Mouse (Mus musculus): ENCODE measurements around the gene Btnl1.
A peak's percentile ranks its signal among the peaks of the same experiment; 100 is the strongest.

The Btnl1 gene

GRCm38 (mm10) chr17:34376847-34377246, at the start of gene Btnl1:
Gene Btnl1, plus strand, starts transcription at chr17:34377132.
- no peak for DNase-seq (ENCODE audit: low spot score in 2 of 2)

- DNase-seq (ENCODE audit: low spot score in 2 of 2) = no peak
These were observed 47.1 kb upstream of the Btnl1 start for GRCm38 (mm10) chr17:34329807-34330206.

GRCm38 (mm10) chr17:34331200-34331599, 45.7 kb upstream of the Btnl1 start:
- DNase-seq (ENCODE audit: low spot score in 2 of 2) = no peak

GRCm38 (mm10) chr17:34340619-34341402, 36.1 kb upstream of the Btnl1 start:
- DNase-seq (ENCODE audit: low spot score in 2 of 2) = no peak

- DNase-seq (ENCODE audit: low spot score in 2 of 2) = no peak
These were observed 32.0 kb upstream of the Btnl1 start for GRCm38 (mm10) chr17:34344882-34345281.

GRCm38 (mm10) chr17:34345486-34345885, 31.4 kb upstream of the Btnl1 start:
- DNase-seq (ENCODE audit: low spot score in 2 of 2) = no peak

GRCm38 (mm10) chr17:34346041-34346440, 30.9 kb upstream of the Btnl1 start:
- no peak for DNase-seq (ENCODE audit: low spot score in 2 of 2)

GRCm38 (mm10) chr17:34347606-34348308, 29.2 kb upstream of the Btnl1 start:
- peak; percentile 52 to 77 for DNase-seq (ENCODE audit: low spot score in 2 of 2)

- DNase-seq (ENCODE audit: low spot score in 2 of 2) = peak; percentile 58 to 86
These were observed 27.5 kb upstream of the Btnl1 start for GRCm38 (mm10) chr17:34349429-34349828.

GRCm38 (mm10) chr17:34354539-34354938, 22.4 kb upstream of the Btnl1 start, which contains the start of gene Btnl2:
Gene Btnl2, plus strand, starts transcription at chr17:34354822.
- DNase-seq (ENCODE audit: low spot score in 2 of 2) = no peak

GRCm38 (mm10) chr17:34354940-34355339, 22.0 kb upstream of the Btnl1 start:
- no peak for DNase-seq (ENCODE audit: low spot score in 2 of 2)

GRCm38 (mm10) chr17:34362954-34363546, 13.9 kb upstream of the Btnl1 start:
- DNase-seq (ENCODE audit: low spot score in 2 of 2) = no peak

GRCm38 (mm10) chr17:34363676-34364310, 13.1 kb upstream of the Btnl1 start:
- no peak for DNase-seq (ENCODE audit: low spot score in 2 of 2)

- DNase-seq (ENCODE audit: low spot score in 2 of 2) = no peak
These were observed 11.9 kb upstream of the Btnl1 start for GRCm38 (mm10) chr17:34365031-34365430.

GRCm38 (mm10) chr17:34370563-34370962, 6.4 kb upstream of the Btnl1 start:
- no peak for DNase-seq (ENCODE audit: low spot score in 2 of 2)

GRCm38 (mm10) chr17:34373055-34373709, 3.8 kb upstream of the Btnl1 start:
- DNase-seq (ENCODE audit: low spot score in 2 of 2) = no peak

GRCm38 (mm10) chr17:34377450-34378209, 698 bp downstream of the Btnl1 start:
- no peak for DNase-seq (ENCODE audit: low spot score in 2 of 2)

- DNase-seq (ENCODE audit: low spot score in 2 of 2) = no peak
These were observed 1.8 kb downstream of the Btnl1 start for GRCm38 (mm10) chr17:34378716-34379115.

GRCm38 (mm10) chr17:34379451-34379850, 2.5 kb downstream of the Btnl1 start:
- DNase-seq (ENCODE audit: low spot score in 2 of 2) = no peak

- no peak for DNase-seq (ENCODE audit: low spot score in 2 of 2)
These were observed 4.9 kb downstream of the Btnl1 start for GRCm38 (mm10) chr17:34381876-34382275.

GRCm38 (mm10) chr17:34383212-34383611, 6.3 kb downstream of the Btnl1 start:
- DNase-seq (ENCODE audit: low spot score in 2 of 2) = peak in 1 of 2 experiments; percentile 49
